Mouse (Mus musculus): ENCODE results near the gene Eef2. TPM values are rescaled to one million over a fixed set of nuclear protein-coding genes. Genes with fewer than 3 reads are reported as not detected.

The Eef2 gene
- polyA plus RNA-seq, 1 experiment from 2014 or later: 435 TPM

- Histone ChIP-seq H3K4me2 (ENCODE audit: low read depth, low read length) (peak within 1 kb of the TSS; percentile 75), H3K36me3 (ENCODE audit: control insufficient read depth, insufficient read depth) (peaks cover 53% of the 10 kb centered on the region), H3K9ac (ENCODE audit: low read length) (peak within 1 kb of the TSS; percentile 86), H3K4me3 (ENCODE audit: low read length) (peak within 1 kb of the TSS; percentile 79), H3K4me1 (ENCODE audit: control insufficient read depth, insufficient read depth, low read length) (peaks cover 30% of the 10 kb centered on the region), H3K9me3 (replicated peaks; ENCODE audit: control insufficient read depth, low read length) (no peaks in the 10 kb centered on the region), H3K27ac (ENCODE audit: low read length) (peak within 1 kb of the TSS; percentile 88), H3K27me3 (ENCODE audit: control insufficient read depth, insufficient read depth, low read length) (no peaks in the 10 kb centered on the region)
- 5% methylated on average over 53 of the region's 53 CpGs for WGBS
- peak; percentile 94 for ATAC-seq (replicated peaks; ENCODE audit: extremely low read depth, insufficient read depth, low FRiP score)
Measured at GRCm38 (mm10) chr10:81182336-81183333, 6.2 kb downstream of the Eef2 start, which contains the start of gene Dapk3. Gene Dapk3 (plus strand): TSS chr10:81183005.

- Histone ChIP-seq H3K4me2 (ENCODE audit: low read depth, low read length) (peak within 1 kb of the TSS; percentile 75), H3K9me3 (replicated peaks; ENCODE audit: control insufficient read depth, low read length) (no peaks in the 10 kb centered on the region), H3K9ac (ENCODE audit: low read length) (peak within 1 kb of the TSS; percentile 86), H3K4me3 (ENCODE audit: low read length) (peak within 1 kb of the TSS; percentile 79), H3K27me3 (ENCODE audit: control insufficient read depth, insufficient read depth, low read length) (no peaks in the 10 kb centered on the region), H3K27ac (ENCODE audit: low read length) (peak within 1 kb of the TSS; percentile 88), H3K4me1 (ENCODE audit: control insufficient read depth, insufficient read depth, low read length) (peaks cover 20% of the 10 kb centered on the region), H3K36me3 (ENCODE audit: control insufficient read depth, insufficient read depth) (peaks cover 44% of the 10 kb centered on the region)
- no peak for ATAC-seq (replicated peaks; ENCODE audit: extremely low read depth, insufficient read depth, low FRiP score)
- 74% methylated on average over 5 of the region's 5 CpGs for WGBS
Measured at GRCm38 (mm10) chr10:81183805-81184204, 7.4 kb downstream of the Eef2 start, which contains the start of gene 4930442H23Rik. Gene 4930442H23Rik (minus strand): TSS chr10:81183849.

GRCm38 (mm10) chr10:81184765-81185164, 8.3 kb downstream of the Eef2 start:
- Histone ChIP-seq H3K27ac (ENCODE audit: low read length) (peak overlapping the region; percentile 43), H3K36me3 (ENCODE audit: control insufficient read depth, insufficient read depth) (peaks cover 35% of the 10 kb centered on the region), H3K4me3 (ENCODE audit: low read length) (no peak overlapping the region), H3K9ac (ENCODE audit: low read length) (no peak overlapping the region), H3K27me3 (ENCODE audit: control insufficient read depth, insufficient read depth, low read length) (no peaks in the 10 kb centered on the region), H3K4me2 (ENCODE audit: low read depth, low read length) (no peak overlapping the region), H3K9me3 (replicated peaks; ENCODE audit: control insufficient read depth, low read length) (no peaks in the 10 kb centered on the region), H3K4me1 (ENCODE audit: control insufficient read depth, insufficient read depth, low read length) (peaks cover 20% of the 10 kb centered on the region)
- 13% methylated on average over 4 of the region's 4 CpGs for WGBS
- no peak; the same call in 1 of the 2 replicates for ATAC-seq (replicated peaks; ENCODE audit: extremely low read depth, insufficient read depth, low FRiP score)

- Histone ChIP-seq H3K27me3 (ENCODE audit: control insufficient read depth, insufficient read depth, low read length) (no peaks in the 10 kb centered on the region), H3K27ac (ENCODE audit: low read length) (no peak overlapping the region), H3K9me3 (replicated peaks; ENCODE audit: control insufficient read depth, low read length) (no peaks in the 10 kb centered on the region), H3K4me3 (ENCODE audit: low read length) (no peak overlapping the region), H3K36me3 (ENCODE audit: control insufficient read depth, insufficient read depth) (peaks cover 21% of the 10 kb centered on the region), H3K9ac (ENCODE audit: low read length) (no peak overlapping the region), H3K4me1 (ENCODE audit: control insufficient read depth, insufficient read depth, low read length) (peaks cover 24% of the 10 kb centered on the region), H3K4me2 (ENCODE audit: low read depth, low read length) (no peak overlapping the region)
- no peak for ATAC-seq (replicated peaks; ENCODE audit: extremely low read depth, insufficient read depth, low FRiP score)
- WGBS: 93% methylated on average over 9 of the region's 9 CpGs
Measured at GRCm38 (mm10) chr10:81187161-81187560, 10.7 kb downstream of the Eef2 start.

GRCm38 (mm10) chr10:81189821-81190220, 13.4 kb downstream of the Eef2 start:
- peaks cover 16% of the 10 kb centered on the region for H3K36me3 ChIP-seq (ENCODE audit: control insufficient read depth, insufficient read depth)
- no peaks in the 10 kb centered on the region for H3K27me3 ChIP-seq (ENCODE audit: control insufficient read depth, insufficient read depth, low read length)
- H3K9me3 ChIP-seq (replicated peaks; ENCODE audit: control insufficient read depth, low read length): no peaks in the 10 kb centered on the region
- 82% methylated on average over 26 of the region's 26 CpGs for WGBS
- H3K27ac ChIP-seq (ENCODE audit: low read length): no peak overlapping the region
- peaks cover 29% of the 10 kb centered on the region for H3K4me1 ChIP-seq (ENCODE audit: control insufficient read depth, insufficient read depth, low read length)
- no peak overlapping the region for H3K4me2 ChIP-seq (ENCODE audit: low read depth, low read length)
- no peak for ATAC-seq (replicated peaks; ENCODE audit: extremely low read depth, insufficient read depth, low FRiP score)
- H3K9ac ChIP-seq (ENCODE audit: low read length): no peak overlapping the region
- no peak overlapping the region for H3K4me3 ChIP-seq (ENCODE audit: low read length)

- no peak for ATAC-seq (replicated peaks; ENCODE audit: extremely low read depth, insufficient read depth, low FRiP score)
- Histone ChIP-seq H3K9ac (ENCODE audit: low read length) (no peak overlapping the region), H3K27ac (ENCODE audit: low read length) (no peak overlapping the region), H3K4me2 (ENCODE audit: low read depth, low read length) (no peak overlapping the region), H3K9me3 (replicated peaks; ENCODE audit: control insufficient read depth, low read length) (no peaks in the 10 kb centered on the region), H3K4me3 (ENCODE audit: low read length) (no peak overlapping the region), H3K36me3 (ENCODE audit: control insufficient read depth, insufficient read depth) (peaks cover 15% of the 10 kb centered on the region), H3K27me3 (ENCODE audit: control insufficient read depth, insufficient read depth, low read length) (0 out of 2 replicates have a peak, but pooled peaks cover 4% of the 10 kb centered on the region), H3K4me1 (ENCODE audit: control insufficient read depth, insufficient read depth, low read length) (peaks cover 24% of the 10 kb centered on the region)
- 67% methylated on average over 31 of the region's 31 CpGs for WGBS
Measured at GRCm38 (mm10) chr10:81190236-81190911, 13.9 kb downstream of the Eef2 start.

GRCm38 (mm10) chr10:81190912-81191321, 14.5 kb downstream of the Eef2 start:
- Histone ChIP-seq H3K27ac (ENCODE audit: low read length) (peak overlapping the region; percentile 60), H3K27me3 (ENCODE audit: control insufficient read depth, insufficient read depth, low read length) (0 out of 2 replicates have a peak, but pooled peaks cover 7% of the 10 kb centered on the region), H3K4me2 (ENCODE audit: low read depth, low read length) (no peak overlapping the region), H3K9ac (ENCODE audit: low read length) (no peak overlapping the region), H3K4me1 (ENCODE audit: control insufficient read depth, insufficient read depth, low read length) (peaks cover 21% of the 10 kb centered on the region), H3K4me3 (ENCODE audit: low read length) (no peak overlapping the region), H3K9me3 (replicated peaks; ENCODE audit: control insufficient read depth, low read length) (no peaks in the 10 kb centered on the region), H3K36me3 (ENCODE audit: control insufficient read depth, insufficient read depth) (peaks cover 11% of the 10 kb centered on the region)
- ATAC-seq (replicated peaks; ENCODE audit: extremely low read depth, insufficient read depth, low FRiP score): no peak
- 47% methylated on average over 6 of the region's 6 CpGs for WGBS

GRCm38 (mm10) chr10:81191342-81191982, 15.0 kb downstream of the Eef2 start:
- peaks cover 11% of the 10 kb centered on the region for H3K36me3 ChIP-seq (ENCODE audit: control insufficient read depth, insufficient read depth)

More at GRCm38 (mm10) chr10:81191342-81191982, 15.0 kb downstream of the Eef2 start:
- no peaks in the 10 kb centered on the region for H3K9me3 ChIP-seq (replicated peaks; ENCODE audit: control insufficient read depth, low read length)
- WGBS: 72% methylated on average over 18 of the region's 18 CpGs
- H3K27me3 ChIP-seq (ENCODE audit: control insufficient read depth, insufficient read depth, low read length): 0 out of 2 replicates have a peak, but pooled peaks cover 7% of the 10 kb centered on the region
- H3K4me2 ChIP-seq (ENCODE audit: low read depth, low read length): peak overlapping the region; percentile 96
- peak overlapping the region; percentile 90 for H3K9ac ChIP-seq (ENCODE audit: low read length)
- no peak for ATAC-seq (replicated peaks; ENCODE audit: extremely low read depth, insufficient read depth, low FRiP score)
- H3K4me3 ChIP-seq (ENCODE audit: low read length): no peak overlapping the region
- peaks cover 21% of the 10 kb centered on the region for H3K4me1 ChIP-seq (ENCODE audit: control insufficient read depth, insufficient read depth, low read length)
- H3K27ac ChIP-seq (ENCODE audit: low read length): peak overlapping the region; percentile 100

All from heart, embryonic 16.5 days (tissue).